Mouse (Mus musculus) erythroid progenitor cell, adult 5-6 weeks (primary cell): ENCODE measurements around the gene Srsf1. TPM values are rescaled to one million over a fixed set of nuclear protein-coding genes. Genes with fewer than 3 reads are reported as not detected.
"Not testable (repeated sequence)": the region's sequence is repeated elsewhere in the genome, so short reads cannot be mapped to it uniquely, and the experiment has no call there.

Experiments
- ATAC-seq: replicated peaks from 2 replicates; pipeline ENCODE4 v1.8.0; 2016; ENCODE audit warnings: moderate number of reproducible peaks, mild to moderate bottlenecking, moderate TSS enrichment, inconsistent platforms; ENCODE audit not compliant: poor library complexity, low FRiP score, severe bottlenecking
- total RNA-seq, 2 experiments: library from RNA; stranded (forward) in 1 of 2; stranded (reverse) in 1 of 2; fragments of 150-400 nt in 1 of 2; fragments of 186-747, 209-891 nt in 1 of 2; gene quantifications; 2 replicates each; pipeline versions ENCODE4 v1.2.3 to v1.2.4; 2015 to 2017; ENCODE audit warnings: low replicate concordance in 2 of 2

The Srsf1 gene
- total RNA-seq, 2 experiments from 2014 or later, result 312 to 568 TPM

DNA sequence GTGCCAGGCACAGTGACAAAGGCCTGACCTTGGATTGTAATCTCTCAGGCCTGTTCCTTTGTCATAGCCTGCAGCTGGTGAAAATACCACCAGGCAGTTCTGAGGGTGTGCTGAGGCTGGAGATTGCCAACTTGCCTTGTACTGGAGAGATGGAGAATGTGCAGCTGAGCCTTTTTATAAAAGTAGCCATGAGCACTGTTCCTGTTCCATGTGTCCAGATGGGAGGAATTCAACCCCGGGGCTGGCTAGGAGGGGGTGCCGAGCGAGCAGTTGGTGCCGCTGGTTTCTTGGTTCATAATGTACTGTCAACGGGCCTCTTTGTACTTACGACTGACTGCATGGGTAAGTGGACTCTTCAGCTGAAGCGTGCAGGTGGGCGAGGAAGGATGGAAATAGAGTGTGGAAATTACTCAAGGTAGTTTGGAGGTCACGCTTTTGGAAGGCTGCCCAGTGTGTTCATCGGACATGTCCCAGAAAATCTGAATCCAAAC lies 10.4 kb upstream of the Srsf1 start:
- no peak for ATAC-seq

GRCm38 (mm10) chr11:88037386-88037785 lies 9.8 kb upstream of the Srsf1 start:
- no peak for ATAC-seq

- no peak for ATAC-seq
These were observed 8.1 kb upstream of the Srsf1 start for GRCm38 (mm10) chr11:88039066-88039465.

DNA sequence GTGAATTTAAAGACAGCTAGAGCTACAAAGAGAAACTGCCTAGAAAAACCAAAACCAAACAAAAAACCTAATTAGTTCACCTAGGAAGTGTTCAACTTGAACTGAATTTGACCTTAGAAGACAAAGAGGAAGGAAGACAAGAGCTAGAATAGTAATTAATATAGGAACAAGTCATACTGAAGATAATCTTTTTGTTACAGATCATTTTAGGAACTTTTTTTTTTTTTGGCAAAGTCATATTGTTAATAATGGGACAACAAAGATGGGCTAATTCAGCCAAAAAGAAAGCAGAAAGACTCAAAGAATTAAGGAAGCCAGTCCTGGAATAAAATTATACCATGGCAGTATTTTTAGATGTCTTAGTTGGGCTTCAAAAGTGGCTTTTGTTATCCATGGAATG lies 2.9 kb upstream of the Srsf1 start:
- ATAC-seq, result no peak

- not testable (repeated sequence) for ATAC-seq
These were observed 2.0 kb upstream of the Srsf1 start for GRCm38 (mm10) chr11:88045159-88045558.

GRCm38 (mm10) chr11:88045878-88046277 lies 1.3 kb upstream of the Srsf1 start:
- ATAC-seq, result peak; percentile 52

GRCm38 (mm10) chr11:88046323-88046937 lies 743 bp upstream of the Srsf1 start:
- no peak for ATAC-seq

DNA sequence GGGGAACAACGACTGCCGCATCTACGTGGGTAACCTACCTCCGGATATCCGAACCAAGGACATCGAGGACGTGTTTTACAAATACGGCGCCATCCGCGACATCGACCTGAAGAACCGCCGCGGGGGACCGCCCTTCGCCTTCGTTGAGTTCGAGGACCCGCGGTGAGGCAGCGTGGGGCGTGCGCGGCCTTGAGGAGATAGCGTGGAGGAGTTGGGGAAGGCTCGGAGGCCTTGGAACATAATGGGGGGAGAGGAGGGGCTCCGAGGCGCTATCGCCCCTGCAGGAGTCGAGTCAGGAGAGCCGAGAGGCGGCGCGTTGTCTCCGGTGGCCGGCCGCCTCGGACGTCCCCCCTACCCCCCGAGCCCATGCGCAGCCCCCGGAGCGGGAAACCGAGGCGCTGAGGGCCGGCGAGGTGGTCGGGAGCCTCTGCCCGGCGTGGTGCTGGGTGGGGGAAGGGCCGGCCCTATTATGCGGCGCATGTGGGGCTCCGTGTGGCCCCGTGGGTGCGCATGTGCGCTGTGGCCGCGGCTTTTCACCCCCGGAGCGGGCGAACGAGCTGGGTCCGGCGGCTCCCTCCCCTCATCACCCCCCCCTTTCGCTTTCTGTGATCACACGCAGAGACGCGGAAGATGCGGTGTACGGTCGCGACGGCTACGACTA lies 828 bp downstream of the Srsf1 start:
- ATAC-seq, result peak; percentile 31

DNA sequence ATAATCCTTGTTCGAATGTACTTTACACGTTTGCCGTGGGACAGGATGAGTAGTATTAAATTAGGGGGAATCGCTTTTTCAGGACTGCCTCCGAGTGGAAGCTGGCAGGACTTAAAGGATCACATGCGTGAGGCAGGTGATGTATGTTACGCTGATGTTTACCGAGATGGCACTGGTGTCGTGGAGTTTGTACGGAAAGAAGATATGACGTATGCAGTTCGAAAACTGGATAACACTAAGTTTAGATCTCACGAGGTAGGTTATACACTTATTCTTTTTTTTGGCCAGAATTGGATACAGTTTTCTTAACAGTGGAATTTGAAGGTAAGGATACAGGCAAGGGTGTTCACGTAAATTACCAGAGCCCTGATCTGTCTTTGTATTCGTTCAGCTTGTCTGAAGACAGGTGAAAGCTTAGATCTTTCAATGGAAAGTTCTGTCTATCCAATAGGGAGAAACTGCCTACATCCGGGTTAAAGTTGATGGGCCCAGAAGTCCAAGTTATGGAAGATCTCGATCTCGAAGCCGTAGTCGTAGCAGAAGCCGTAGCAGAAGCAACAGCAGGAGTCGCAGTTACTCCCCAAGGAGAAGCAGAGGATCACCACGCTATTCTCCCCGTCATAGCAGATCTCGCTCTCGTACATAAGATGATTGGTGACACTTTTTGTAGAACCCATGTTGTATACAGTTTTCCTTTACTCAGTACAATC lies 1.9 kb downstream of the Srsf1 start:
- ATAC-seq, result no peak

GRCm38 (mm10) chr11:88049732-88050131 lies 2.6 kb downstream of the Srsf1 start:
- ATAC-seq, result no peak

GRCm38 (mm10) chr11:88052638-88053037 lies 5.5 kb downstream of the Srsf1 start:
- ATAC-seq, result no peak

GRCm38 (mm10) chr11:88053821-88054220 lies 6.6 kb downstream of the Srsf1 start:
- ATAC-seq, result no peak

GRCm38 (mm10) chr11:88054589-88054988 lies 7.4 kb downstream of the Srsf1 start:
- ATAC-seq, result peak; percentile 69

DNA sequence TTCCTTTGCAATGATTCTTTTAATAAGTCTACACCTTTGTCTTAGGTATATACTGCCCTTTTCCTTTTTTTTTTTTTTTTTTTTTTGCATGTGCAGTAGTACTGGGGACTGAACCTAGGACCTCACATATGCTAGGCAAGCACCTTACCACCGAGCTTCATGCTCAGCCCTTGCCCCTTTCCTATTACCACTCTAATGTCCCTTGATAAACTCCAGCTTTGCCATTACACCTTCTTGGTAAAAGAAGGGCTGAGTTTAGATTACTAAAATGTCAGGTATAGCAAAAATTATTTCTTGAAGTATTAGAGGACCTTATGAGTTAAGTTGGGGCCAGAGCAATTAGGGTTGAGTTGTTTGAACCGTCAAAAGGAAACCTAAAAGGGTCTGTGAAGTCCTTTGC lies 8.6 kb downstream of the Srsf1 start:
- ATAC-seq, result no peak

DNA sequence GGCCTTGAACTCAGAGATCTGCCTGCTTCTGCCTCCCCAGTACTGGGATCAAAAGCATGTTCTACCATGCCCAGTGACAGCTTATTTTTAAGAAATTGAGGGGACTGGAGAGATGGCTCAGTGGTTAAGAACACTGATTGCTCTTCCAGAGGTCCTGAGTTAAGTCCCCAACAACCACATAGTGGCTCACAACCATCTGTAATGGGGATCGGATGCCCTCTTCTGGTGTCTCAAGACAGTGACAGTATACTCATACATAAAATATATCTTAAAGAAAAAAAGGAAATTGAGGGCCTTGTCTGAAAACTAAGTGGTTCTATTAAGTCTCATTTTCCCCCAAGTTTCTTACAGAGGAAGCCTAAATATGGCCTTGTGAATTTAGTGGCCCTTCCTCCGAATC lies 10.6 kb downstream of the Srsf1 start:
- ATAC-seq, result no peak

- peak; percentile 91 for ATAC-seq
These were observed 12.0 kb downstream of the Srsf1 start for GRCm38 (mm10) chr11:88059141-88059540.

DNA sequence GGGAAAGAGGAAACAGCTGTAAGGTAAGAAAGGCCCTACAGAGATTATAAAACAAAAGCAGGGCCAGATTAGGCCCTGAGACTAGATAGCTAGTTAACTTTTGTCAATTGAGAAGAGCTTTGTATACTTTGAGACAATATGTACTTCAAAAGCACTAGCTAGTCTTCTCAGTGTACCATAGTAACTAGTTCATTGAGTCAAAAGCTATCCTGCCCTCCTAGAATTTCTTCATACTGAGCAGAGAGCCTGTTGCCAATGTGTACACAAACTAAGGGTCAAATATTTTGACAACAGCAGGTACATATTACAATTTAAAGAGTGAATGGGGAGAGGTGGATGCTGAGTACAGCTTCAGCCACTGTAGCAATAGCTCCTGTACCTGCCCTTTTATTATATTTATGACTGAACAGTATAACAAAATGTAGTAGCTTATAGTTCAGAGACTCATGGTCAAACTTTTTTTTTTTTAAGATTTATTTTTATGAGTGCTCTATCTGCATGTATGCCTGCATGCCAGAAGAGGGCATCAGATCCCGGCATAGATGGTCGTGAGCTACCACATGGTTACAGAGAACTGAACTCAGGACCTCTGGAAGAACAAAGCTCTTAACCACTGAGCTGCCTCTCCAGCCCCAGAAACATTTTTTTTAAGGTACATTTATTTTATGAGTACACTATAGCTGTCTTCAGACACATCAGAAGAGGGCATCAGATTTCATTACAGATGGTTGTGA lies 14.9 kb downstream of the Srsf1 start:
- no peak for ATAC-seq

- ATAC-seq, result no peak
These were observed 18.6 kb downstream of the Srsf1 start for GRCm38 (mm10) chr11:88065732-88066131.

- ATAC-seq, result no peak
These were observed 20.0 kb downstream of the Srsf1 start for GRCm38 (mm10) chr11:88067191-88067585.
